Comparison of ENCODE assay signal across 28 mouse cellular contexts in genomic region chr10:127056490-127056889, GRCm38 (mm10). TPM values are rescaled to one million over a fixed set of nuclear protein-coding genes. Genes with fewer than 3 reads are reported as not detected.
"Had no signal": no experiment of that assay in that cellular context is flagged by ENCODE, and none has a peak within 500 bp of the region (broad histone marks: within the 10 kb centered on the region; RNA-seq: fewer than 3 reads in every experiment).

No protein-coding gene starts in this region.

- H3K9me3 ChIP-seq: heart, embryonic 10.5 days; heart, embryonic 12.5 days; hindbrain, embryonic 13.5 days; hindbrain, embryonic 15.5 days; kidney, embryonic 15.5 days; limb, embryonic 13.5 days; limb, embryonic 15.5 days; liver, embryonic 12.5 days had no signal

- DNase-seq: gastrocnemius, postnatal 14 days; gastrocnemius, postnatal 36 days; heart, adult 18-20 months; heart, postnatal 14 days; heart, postnatal 36 days; kidney, adult 11 months; kidney, adult 2 months; kidney, adult 9 months; kidney, postnatal 14 days; kidney, postnatal 36 days; layer of hippocampus, adult 9-11 months; layer of hippocampus, postnatal 36 days; left cerebral cortex, postnatal 4 days had no signal

- H3K4me3 ChIP-seq: heart, embryonic 10.5 days; heart, embryonic 12.5 days; hindbrain, embryonic 13.5 days; hindbrain, embryonic 15.5 days; kidney, embryonic 15.5 days; limb, embryonic 13.5 days; limb, embryonic 15.5 days; liver, embryonic 12.5 days had no signal

- ATAC-seq: hindbrain, postnatal 0 days; intestine, embryonic 16.5 days; liver, embryonic 12.5 days had no signal

- H3K27ac ChIP-seq: heart, embryonic 10.5 days; hindbrain, embryonic 13.5 days; hindbrain, embryonic 15.5 days; hindbrain, postnatal 0 days; kidney, embryonic 15.5 days; kidney, postnatal 0 days; limb, embryonic 13.5 days; limb, embryonic 15.5 days; liver, embryonic 12.5 days; liver, embryonic 14.5 days had no signal

- H3K36me3 ChIP-seq: liver, embryonic 12.5 days had no signal

RNA-seq across cellular contexts. Expression of gene March9, which starts 3.5 kb away (rescaled TPM):
- polyA plus RNA-seq: liver, embryonic 16.5 days had no signal

RNA-seq across cellular contexts. Expression of gene Cyp27b1, which starts 8.4 kb away (rescaled TPM):
- polyA plus RNA-seq: heart, embryonic 14.5 days; hindbrain, postnatal 0 days; limb, embryonic 11.5 days had no signal
